Mouse (Mus musculus) retina, postnatal 7 days (tissue): ENCODE data around the gene Strbp.
A peak's percentile ranks its signal among the peaks of the same experiment; 100 is the strongest.
"Not testable (repeated sequence)": the region's sequence is repeated elsewhere in the genome, so short reads cannot be mapped to it uniquely, and the experiment has no call there.

Experiments
- DNase-seq: peaks from one replicate; pipeline ENCODE4 v3.0.0-alpha.2; 2012; ENCODE audit warnings: low read depth, low spot score

Strbp gene

DNA sequence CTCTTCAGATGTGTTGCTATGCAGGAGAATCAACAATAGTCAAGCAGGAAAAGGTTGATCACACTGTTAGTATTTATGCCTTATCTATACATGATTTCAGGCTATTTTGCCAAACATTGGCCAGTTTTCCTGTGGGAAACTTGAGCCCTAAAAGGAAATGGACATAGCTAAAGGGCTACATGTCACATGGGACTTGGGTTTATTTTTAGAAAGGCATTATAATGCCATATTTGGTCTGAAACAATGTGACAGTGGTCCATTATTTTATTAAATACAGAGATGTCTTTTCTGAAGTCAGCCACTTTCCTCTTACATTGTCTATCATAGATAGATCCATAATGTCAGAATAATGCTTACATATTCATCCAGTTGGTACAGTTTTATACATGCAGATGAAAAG lies 176.1 kb downstream of the Strbp start:
- DNase-seq, result no peak

DNA sequence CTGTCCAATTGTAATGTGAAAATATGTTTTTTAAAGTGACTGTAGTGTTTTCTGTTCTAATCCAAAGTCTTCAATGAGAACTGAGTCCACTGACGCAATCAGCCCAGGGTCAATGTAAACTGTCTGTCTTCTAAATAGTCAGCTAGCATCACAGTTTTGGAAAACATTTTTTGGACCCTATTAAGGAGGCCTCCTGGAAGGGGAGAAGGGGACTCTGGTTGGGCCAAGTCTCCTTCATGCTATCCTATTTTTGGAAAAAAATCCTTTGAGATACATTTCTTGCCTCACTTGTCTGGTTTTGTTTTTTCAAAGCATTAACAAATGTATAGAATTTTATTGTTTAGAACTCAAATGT lies 184.4 kb downstream of the Strbp start:
- DNase-seq, result no peak

DNA sequence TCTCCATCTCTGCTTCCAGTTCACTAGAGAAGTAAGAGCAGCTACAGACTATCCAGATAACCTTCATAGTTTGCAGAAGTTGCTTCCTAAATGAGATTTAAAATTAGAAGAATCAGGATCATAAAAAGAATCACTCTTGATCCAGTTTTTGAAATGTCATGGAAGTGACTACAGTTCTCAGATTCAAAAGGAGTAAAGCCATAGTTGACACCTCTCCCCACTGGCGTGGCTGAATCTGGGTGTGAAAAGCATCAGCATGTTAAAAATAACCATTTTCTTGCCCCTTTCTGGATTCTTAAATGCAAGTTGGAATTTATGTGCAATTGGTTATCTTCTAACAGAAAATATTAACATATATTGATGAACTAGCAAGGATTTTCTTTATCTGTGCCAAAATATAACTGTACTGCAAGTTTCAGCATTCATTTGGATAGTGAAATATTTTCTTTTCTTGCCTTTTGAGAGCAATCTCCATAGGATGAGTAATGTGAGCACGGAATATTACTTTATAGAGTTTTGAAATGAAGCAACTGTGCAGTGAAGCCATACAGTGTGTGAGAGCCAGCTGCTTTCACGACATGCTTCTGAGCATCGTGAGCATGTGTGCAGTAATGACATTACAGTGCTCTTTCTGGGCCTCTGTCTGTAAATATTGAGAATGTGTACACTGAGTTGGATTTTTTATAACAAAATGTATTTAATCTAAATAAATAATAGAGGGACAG lies 184.9 kb downstream of the Strbp start:
- DNase-seq, result no peak

DNA sequence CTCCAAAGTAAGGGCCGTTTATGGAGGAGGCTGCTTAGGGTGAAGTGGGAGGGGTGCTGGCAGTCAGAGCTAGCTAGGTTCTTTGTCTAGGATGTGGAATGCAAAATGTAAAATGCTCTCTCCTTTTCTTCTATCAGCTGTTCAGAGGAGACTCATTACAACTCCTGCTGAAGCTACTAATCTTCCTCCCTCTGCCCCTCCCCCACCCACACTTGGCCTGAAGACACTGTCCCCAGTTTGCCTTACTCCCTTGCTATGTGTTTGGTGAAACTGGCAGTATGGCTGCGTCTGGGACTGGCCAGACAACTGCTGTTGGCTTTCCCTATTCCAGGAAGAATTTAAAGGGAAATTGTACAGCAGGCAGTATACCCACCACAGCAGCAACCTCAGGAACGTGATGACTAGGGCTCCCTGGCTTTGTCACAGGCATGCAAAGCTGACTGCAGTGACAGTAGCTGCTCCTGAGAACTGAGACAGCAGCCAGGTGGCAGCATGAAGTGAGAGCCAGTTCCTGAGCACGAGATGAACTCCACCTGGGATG lies 186.7 kb downstream of the Strbp start:
- peak; percentile 16 for DNase-seq

DNA sequence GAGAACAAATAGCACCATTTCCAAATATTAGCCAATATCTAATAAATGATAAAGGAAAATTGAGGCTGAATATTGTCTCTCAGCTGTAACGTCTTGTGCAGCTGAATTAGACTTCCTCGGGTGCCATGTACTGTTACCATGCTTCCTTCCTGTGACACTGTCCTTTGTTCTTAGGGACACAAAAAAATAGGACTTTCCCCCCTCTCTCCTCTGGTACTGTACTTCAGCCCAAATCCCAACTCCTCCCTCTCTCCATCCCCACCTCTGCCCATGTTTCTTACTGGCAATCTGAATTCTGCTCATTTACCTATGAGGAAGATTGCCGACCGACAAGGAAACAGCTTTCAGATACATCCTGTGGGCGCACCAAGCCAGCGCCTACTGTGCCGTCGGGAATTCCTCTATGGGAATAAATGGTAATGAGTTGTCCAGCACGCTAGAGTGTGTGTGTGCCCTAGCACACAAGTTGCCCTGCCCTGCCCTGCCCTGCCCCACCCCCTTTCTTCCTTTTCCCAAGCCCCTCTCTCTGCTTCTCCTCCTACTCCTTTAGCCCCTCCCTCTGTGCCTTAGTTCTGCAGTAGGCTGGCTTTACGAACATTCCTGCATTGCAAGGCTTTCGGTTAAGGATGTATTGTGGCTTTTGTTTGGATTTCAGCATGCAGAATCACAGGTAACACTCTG lies 187.5 kb downstream of the Strbp start, which contains the start of gene Gpr21:
TSS of gene Gpr21 (plus strand) at position 303 of the 681 bp plus-strand sequence.
- no peak for DNase-seq

DNA sequence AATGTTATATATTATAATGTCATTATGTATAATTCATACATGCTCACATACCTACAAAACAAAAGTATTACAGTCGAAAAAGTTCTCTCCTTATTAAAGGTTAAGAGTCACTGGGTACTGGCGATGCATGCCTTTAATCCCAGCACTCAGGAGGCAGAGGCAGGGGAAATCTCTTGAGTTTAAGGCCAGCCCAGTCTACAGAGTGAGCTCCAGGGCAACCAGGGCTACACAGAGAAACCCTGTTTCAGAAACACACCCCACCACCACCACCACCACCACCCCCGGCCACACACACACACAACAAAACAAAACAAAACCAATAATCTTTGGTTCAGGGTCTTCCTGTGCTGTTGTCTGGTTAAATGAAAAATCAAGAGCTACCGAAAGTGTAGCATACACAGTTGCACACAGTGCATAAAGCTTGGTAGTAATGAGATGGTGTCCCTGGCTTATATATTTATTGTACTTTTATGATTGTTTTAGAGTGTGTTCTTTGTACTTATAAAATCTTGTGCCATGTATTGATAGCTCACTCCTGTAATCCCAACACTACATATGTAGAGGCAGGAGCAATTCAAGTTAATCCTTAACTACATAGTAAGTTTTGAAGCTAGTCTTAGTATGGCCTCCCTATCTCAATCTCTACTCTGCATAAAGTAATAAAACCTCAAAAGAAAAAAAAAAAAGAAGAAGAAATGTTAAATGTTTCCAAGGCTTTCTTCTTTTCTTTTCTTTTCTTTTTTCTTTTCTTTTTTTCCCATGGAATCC lies 192.3 kb downstream of the Strbp start:
- no peak for DNase-seq

DNA sequence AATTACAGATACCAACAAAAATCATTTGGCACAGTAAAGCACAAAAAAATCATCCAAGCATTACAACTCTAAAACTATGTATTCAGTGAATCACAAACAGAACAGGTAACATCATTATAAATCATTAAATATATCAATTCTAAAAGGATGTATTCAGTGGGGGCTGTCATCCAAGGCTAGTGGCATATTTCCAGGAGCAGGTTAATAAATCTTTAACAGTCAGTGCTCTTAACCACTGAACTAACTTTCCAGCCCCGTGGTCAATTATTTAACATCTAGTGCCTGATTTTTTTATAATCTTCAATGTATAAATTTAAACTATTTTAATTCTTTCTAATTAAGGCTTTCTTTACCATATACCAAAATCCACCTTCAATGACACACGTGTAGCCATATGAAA lies 197.8 kb downstream of the Strbp start:
- DNase-seq, result not testable (repeated sequence)

DNA sequence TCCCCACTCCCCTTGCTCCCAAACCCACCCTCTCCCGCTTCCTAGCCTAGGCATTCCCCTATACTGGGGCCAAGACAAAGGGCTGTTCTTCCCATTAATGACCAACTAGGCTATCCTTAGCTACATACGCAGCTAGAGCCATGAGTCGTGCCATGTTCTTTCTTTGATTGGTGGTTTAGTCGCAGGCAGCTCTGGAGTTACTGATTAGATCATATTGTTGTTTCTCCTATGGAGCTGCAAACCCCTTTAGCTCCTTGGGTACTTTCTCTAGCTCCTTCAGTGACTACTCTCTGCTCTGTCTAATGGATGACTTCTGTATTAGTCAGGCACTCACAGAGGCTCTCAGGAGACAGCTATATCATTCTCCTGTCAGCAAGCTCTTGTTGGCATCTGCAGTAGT lies 206.3 kb downstream of the Strbp start:
- DNase-seq, result no peak

DNA sequence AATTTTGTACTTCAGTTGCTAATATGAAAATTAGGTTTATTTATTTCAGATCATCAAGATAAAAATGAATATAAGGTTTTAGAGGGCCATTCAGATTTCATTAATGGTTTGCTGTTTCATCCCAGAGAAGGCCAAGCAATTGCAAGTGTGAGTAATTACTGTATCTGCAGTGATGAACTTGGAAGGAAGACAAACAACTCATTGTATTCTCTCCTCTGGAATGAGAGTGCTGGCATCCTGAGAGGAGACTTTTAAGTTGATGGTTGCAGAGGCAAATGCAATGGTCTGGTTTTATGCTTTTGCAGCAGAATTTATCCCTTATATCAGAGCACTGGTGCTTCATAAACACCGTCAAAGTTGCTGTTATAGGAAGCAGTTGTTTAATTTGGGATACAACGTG lies 214.7 kb downstream of the Strbp start:
- DNase-seq, result no peak

DNA sequence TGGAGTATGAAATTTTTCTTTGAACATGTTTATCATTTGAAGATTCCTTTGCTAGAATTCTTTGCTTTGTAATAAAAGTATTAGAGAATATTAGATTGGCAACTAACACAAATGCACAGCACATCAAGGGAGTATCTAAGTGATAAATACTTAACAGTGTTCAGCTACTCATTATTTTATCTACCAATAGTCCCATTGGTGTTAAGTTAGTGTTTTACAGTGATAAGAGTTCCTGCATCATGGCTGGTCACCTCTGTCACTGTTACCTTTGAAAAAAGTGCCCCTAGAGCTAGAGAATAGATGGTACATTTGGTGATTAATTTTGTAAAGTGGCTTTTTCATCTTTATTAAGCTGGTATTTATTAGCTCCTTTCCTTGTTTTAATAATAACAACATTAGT lies 217.3 kb downstream of the Strbp start:
- no peak for DNase-seq

DNA sequence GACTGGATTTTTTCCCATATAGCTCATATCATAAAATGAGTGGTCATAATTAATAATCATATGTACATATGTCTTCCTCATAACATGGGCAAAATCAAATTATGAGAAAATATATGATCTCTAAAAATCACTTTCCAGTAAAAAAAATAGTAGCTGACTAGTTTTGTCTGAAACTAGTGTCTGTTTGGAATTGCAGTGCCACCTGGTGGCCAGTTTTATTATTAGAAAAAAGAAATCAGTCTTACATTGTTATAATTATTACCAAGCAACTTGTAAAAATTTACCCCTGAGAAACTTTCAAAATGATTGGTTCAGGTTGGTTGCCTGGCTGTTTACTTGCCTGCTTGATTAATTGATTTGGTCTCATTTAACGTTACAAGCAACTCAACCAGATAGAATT lies 218.3 kb downstream of the Strbp start:
- DNase-seq, result peak; percentile 31

DNA sequence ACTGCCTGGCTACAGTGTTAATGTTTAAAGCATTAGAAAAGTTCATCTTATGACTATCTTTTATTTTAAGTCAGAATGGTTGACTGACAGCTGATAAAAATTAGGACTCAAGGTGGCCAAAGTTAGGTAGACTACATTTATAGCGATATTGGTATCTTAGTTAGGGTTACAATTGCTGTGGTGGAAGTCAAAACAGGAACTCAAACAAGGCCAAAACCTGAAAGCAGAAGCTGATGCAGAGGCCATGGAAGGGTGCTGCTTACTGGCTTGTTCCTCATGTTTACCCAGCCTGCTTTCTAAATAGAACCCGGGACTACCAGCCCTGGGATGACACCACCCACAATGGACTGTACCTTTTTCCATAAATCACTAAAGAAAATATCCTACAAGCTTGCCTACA lies 219.5 kb downstream of the Strbp start:
- no peak for DNase-seq

DNA sequence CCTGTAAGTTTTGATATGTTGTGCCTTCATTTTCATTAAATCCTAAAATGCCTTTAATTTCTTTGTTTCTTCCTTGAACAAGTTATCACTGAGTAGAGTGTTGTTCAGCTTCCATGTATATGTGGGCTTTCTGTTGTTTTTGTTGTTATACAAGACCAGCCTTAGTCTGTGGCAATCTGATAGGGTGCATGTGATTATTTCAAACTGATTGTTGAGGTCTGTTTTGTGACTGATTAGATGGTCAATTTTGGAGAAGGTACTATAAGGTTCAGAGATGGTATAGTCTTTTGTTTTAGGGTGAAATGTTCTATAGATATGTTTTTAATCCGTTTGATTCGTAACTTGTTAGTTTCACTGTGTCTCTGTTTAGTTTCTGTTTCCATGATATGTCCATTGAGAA lies 223.6 kb downstream of the Strbp start:
- no peak for DNase-seq

DNA sequence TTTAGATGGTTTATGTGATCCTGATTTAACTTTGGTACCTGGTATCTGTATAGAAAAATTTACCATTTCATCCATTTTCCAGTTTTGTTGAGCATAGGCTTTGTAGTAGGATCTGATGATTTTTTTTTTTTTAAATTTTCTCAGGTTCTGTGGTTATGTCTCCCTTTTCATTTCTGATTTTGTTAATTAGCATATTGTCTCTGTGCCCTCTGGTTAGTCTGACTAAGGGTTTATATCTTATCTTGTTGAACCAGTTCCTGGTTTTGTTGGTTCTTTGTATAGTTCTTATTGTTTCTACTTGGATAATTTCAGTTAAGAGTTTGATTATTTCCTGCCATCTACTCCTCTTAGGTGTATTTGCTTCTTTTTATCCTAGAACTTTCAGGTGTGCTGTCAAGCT lies 224.1 kb downstream of the Strbp start:
- no peak for DNase-seq

DNA sequence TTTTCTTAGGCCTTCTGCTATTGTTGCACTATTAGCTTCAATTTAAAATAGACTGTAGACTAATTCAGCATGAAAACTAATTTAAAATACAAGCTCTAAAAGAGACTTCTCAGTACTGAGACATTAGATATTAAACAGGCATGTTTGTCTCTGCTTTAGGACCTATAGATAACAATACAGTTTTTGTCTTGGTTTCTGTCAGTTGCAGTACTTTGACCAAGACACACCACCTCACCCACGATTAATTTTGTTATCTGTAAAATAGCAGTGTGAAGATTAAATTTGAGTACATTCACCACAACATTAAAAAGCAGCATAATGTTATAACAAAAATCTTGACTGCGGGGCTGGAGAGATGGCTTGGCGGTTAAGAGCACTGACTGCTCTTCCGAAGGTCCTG lies 237.4 kb downstream of the Strbp start:
- DNase-seq, result no peak

DNA sequence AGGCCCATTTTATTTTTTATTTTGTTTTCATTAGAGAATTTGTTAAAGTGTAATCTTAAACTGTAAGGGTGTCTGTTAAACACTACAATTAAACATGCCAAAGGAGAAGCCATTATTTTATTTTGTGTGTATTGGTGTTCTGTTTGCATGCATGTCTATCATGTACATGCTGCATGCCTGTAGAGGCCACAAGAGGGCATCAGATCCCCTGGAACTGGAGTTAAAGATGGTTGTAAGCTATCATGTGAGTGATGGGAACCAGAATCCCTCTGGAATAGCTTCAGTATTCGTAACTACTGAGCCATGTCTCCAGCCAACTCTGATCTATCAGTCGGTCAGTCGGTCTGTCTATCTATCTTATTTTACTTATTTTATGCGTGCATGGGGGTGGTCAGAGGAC lies 243.0 kb downstream of the Strbp start:
- no peak for DNase-seq

DNA sequence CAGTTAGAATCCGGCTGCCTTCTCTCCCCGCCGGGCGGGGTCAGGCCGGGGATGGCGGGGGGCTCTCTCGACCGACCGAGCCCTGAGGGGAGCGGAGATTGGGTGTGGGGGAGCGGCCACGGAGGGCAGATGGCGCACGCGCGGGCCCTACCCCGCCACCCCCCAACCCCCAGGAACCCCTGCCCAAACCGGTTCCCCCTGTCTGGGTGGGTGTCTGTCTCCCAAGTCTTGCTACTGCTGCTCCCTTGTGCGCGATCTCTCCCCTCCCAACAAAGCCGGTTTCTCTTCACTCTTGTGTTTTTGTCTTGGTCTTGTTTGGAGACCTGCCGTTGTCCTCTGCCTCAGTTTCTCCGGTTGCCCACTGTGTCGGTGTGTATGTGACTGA lies 251.3 kb downstream of the Strbp start:
- DNase-seq, result no peak

DNA sequence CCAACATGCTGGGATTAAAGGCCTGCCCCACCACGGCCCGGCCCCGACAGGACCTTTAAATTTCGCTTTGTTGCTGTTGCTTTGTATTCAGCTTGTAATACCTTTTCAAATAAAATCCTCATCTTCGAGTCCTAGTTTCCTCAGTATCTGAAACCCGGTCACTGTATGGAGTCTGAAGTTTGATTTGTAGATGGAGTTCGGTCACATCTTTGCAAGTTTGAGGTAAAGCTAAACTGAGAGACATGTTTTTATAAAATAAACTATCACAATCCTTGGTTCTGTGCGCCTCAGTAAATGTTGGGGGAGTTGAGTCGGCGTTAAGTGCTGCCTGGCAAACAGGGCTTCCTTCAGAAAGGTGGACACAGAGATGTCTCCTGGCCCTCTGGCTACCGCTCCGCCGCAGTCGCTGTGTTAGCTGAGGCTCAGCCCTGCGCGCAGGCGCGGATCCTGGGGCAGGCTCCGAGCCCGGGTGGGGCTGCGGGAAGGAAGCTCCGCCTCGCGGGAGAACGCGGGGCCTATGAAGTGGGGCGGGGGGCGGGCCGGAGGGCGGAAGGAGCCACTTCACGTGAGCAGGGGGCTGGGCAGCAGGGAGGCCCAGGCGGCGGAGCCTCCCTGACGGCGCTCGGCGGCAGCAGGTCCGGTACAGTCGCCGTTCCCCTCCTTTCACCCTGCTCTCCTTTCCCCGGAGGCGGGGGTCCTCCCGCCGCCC lies 251.8 kb downstream of the Strbp start:
- DNase-seq, result peak; percentile 88

DNA sequence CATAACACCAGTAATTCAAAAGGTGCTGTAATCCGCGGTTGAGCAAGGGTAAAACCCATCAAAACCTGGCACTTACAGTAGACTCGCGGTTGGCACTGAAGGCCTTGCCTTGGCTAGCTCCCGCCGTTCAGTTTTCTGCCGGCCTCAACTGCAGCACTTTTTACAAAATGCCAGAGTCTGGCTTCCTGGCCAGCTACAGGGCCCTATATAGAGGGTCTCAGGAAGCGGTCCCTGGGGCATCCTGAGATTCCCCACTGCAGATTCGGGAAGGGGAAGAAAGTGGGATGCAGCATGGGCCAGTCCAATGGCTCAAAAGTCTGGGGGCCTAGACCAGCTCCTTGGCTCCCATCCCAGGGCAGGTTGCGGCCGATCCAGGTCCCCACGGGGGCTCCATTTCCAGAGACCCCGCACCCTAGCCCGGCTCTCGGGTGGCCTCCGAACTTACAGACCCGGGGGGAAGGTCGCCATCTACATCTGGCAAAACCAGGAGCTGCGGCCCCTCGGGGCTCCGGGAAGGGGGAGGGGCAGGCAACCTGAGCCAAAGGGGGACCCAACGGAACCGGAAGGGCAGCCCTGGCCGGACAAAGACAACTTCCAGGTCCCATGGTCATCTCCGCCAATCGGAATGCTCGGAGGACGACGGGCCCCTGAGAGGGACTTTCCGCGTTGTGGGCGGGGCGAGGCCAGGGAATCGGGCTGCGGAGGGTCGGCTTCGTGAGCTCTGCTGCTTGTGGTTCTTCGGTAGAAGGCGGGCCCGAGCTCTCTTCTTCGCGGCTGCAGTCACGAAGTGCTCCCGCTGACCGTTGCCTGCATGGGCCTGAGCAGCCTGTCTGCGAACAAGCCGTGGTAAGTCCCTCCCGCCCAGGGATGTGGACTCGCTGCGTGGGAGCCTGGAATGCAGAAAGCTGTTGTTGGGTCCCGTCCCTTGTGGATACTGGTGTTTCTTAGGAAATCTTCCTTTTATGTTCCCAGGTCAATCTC lies 260.8 kb downstream of the Strbp start, which contains the start of the genes Zbtb26, Zbtb6 and Rabgap1:
TSS of gene Zbtb26 (minus strand) at position 525 of the 981 bp plus-strand sequence.
TSS of gene Zbtb6 (minus strand) at position 561 of the 981 bp plus-strand sequence.
TSS of gene Rabgap1 (plus strand) at position 669 of the 981 bp plus-strand sequence.
- DNase-seq, result peak; percentile 94
